Mouse (Mus musculus) cortical plate, adult 2 months (tissue): ENCODE measurements around the gene Slc9a8.

ENCODE experiments used
- CTCF ChIP-seq: fragments of 200-500 bp; IDR thresholded peaks from 2 replicates; pipeline ENCODE4 v1.5.1; 2011; ENCODE audit warnings: mild to moderate bottlenecking, control low read depth, low read length; ENCODE audit not compliant: insufficient read depth; ENCODE audit errors: extremely low read depth
- POLR2A ChIP-seq: fragments of 200-500 bp; IDR thresholded peaks from 2 replicates; pipeline ENCODE4 v1.6.1; 2011; ENCODE audit warnings: mild to moderate bottlenecking, low read length, control low read depth; ENCODE audit not compliant: insufficient read depth; ENCODE audit errors: extremely low read depth

GRCm38 (mm10) chr2:167515688-167516087 is 94.2 kb downstream of the Slc9a8 start:
- TF ChIP-seq CTCF (no peak), POLR2A (no peak)
